In the genomic region with DNA sequence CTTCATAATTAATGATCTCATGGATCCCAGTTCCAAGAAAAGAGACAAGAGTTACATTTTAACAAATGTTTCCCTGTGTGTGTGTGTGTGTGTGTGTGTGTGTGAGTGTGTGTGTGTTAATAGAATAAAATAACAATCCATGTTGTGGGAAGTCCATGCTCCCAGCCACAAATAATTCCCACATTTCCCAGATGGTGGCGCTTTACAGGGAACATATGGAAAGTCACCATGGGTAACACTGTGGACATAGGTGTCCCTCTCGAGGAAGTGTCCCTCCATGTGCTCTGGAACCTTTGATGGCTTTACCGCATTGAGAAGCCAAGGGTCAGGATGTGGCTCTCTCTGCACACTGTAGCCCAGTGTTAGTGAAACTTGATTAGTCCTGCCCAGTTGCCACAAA, we compare ENCODE assay signal across 40 mouse cellular contexts. TPM values are rescaled to one million over a fixed set of nuclear protein-coding genes. Genes with fewer than 3 reads are reported as not detected.
"Had no signal": no experiment of that assay in that cellular context is flagged by ENCODE, and none has a peak within 500 bp of the region (broad histone marks: within the 10 kb centered on the region; RNA-seq: fewer than 3 reads in every experiment).

No protein-coding gene starts in this region.

- H3K4me1 ChIP-seq: liver, embryonic 15.5 days had no signal

- H3K27ac ChIP-seq: heart, adult 2 months; heart, embryonic 13.5 days; heart, embryonic 15.5 days; hindbrain, embryonic 13.5 days; hindbrain, embryonic 15.5 days; hindbrain, postnatal 0 days; kidney, embryonic 15.5 days; kidney, postnatal 0 days; layer of hippocampus, adult 2 months; limb, embryonic 10.5 days; limb, embryonic 12.5 days; liver, embryonic 13.5 days; liver, embryonic 15.5 days had no signal

- DNase-seq: gastrocnemius, postnatal 14 days; gastrocnemius, postnatal 36 days; heart, adult 11 months; heart, adult 2 months; heart, postnatal 14 days; heart, postnatal 36 days; kidney, adult 11 months; kidney, adult 2 months; kidney, adult 9 months; kidney, postnatal 14 days; kidney, postnatal 4 days; liver; liver, embryonic 13.5 days; liver, postnatal 0 days had no signal

- H3K4me3 ChIP-seq: heart, adult 2 months; heart, embryonic 13.5 days; heart, embryonic 15.5 days; hindbrain, embryonic 13.5 days; hindbrain, embryonic 15.5 days; kidney, embryonic 15.5 days; limb, embryonic 10.5 days; limb, embryonic 12.5 days; liver, embryonic 13.5 days; liver, embryonic 15.5 days had no signal

- ATAC-seq: hindbrain, postnatal 0 days; intestine, embryonic 16.5 days; liver, postnatal 0 days had no signal

RNA-seq across cellular contexts. Expression of a gene that starts 38.1 kb away (rescaled TPM):
- total RNA-seq: gastrocnemius, adult 8-10 months; gastrocnemius, postnatal 14 days; gastrocnemius, postnatal 36 days; heart, adult 2 months; heart, postnatal 14 days; heart, postnatal 36 days; hematopoietic stem cell, adult 5-6 weeks; hindbrain, postnatal 0 days; layer of hippocampus, adult 2 months; layer of hippocampus, postnatal 10 days; layer of hippocampus, postnatal 25 days; left cerebral cortex, adult 2 months; left cerebral cortex, postnatal 14 days; left cerebral cortex, postnatal 36 days had no signal
- polyA plus RNA-seq: gonadal fat pad, adult 2 months; heart, adult 2 months; heart, embryonic 11.5 days; heart, embryonic 13.5 days; heart, embryonic 15.5 days; heart, postnatal 0 days; hindbrain, embryonic 11.5 days; hindbrain, embryonic 13.5 days; hindbrain, embryonic 15.5 days; hindbrain, postnatal 0 days; intestine, embryonic 14.5 days; intestine, embryonic 16.5 days; kidney, adult 2 months; kidney, embryonic 15.5 days; kidney, postnatal 0 days; limb, embryonic 10.5 days; limb, embryonic 12.5 days; limb, embryonic 14.5 days; liver, embryonic 11.5 days; liver, embryonic 13.5 days; liver, embryonic 15.5 days; liver, postnatal 0 days had no signal
